Mouse (Mus musculus): ENCODE data around the gene Yeats2. TPM values are rescaled to one million over a fixed set of nuclear protein-coding genes. Genes with fewer than 3 reads are reported as not detected.

Gene Yeats2
- polyA plus RNA-seq, 1 experiment: 6.4 TPM

DNA sequence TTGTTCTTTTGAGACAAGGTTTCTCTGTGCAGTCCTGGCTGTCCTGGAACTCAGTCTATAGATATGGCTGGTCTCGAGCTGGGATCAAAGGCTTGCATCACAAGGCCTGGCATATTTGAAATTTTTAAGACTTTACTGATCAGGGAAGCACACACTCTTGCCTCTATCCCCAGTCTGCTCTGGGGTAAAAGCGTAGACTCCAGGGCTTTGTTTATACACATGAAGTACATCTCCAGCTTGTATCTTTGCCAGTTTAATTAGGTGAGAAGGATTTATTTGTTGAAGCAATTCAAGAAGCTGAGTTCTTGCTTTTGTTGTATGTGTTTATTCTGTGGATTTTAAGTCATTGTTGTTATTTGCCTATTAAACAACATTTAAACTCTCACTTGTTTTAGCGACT is 12.9 kb downstream of the Yeats2 start:
- H3K36me3 ChIP-seq (ENCODE audit: control insufficient read depth, insufficient read depth): peaks cover 20% of the 10 kb centered on the region
- peaks cover 28% of the 10 kb centered on the region for H3K79me2 ChIP-seq (ENCODE audit: control insufficient read depth, insufficient read depth)
- no peak overlapping the region for H3ac ChIP-seq (ENCODE audit: control insufficient read depth, insufficient read length)
- TF ChIP-seq SRF (IDR thresholded peaks at IDR 0.05; ENCODE audit: control insufficient read depth, insufficient read length, low read depth): no peak
- TF ChIP-seq CEBPB (IDR thresholded peaks at IDR 0.05; ENCODE audit: insufficient read depth, poor library complexity, severe bottlenecking): no peak
- no peak for TF ChIP-seq E2F4 (IDR thresholded peaks at IDR 0.05; ENCODE audit: insufficient read depth)
- no peak for TF ChIP-seq MAX (IDR thresholded peaks at IDR 0.05; ENCODE audit: low read depth)
- TF ChIP-seq MYOG (IDR thresholded peaks at IDR 0.05; ENCODE audit: control insufficient read depth in 1 of 3, insufficient read depth in 1 of 3, insufficient read length in 2 of 3, low read depth in 2 of 3): no peak
- TF ChIP-seq POLR2AphosphoS2 (IDR thresholded peaks at IDR 0.05; ENCODE audit: insufficient read length, low read depth): no peak
- no peak for TF ChIP-seq POLR2A (IDR thresholded peaks at IDR 0.05; ENCODE audit: insufficient read length, low read depth)
- TF ChIP-seq REST (IDR thresholded peaks at IDR 0.05; ENCODE audit: insufficient read depth, insufficient read length): no peak
- no peak for TF ChIP-seq TCF3 (IDR thresholded peaks at IDR 0.05; ENCODE audit: insufficient read length, low read depth)
- TF ChIP-seq TCF12 (IDR thresholded peaks at IDR 0.05; ENCODE audit: insufficient read depth, poor library complexity, severe bottlenecking): no peak
- TF ChIP-seq MYOD1 (IDR thresholded peaks at IDR 0.05; ENCODE audit: control insufficient read depth in 1 of 3, insufficient read length in 2 of 3, low read depth in 2 of 3): no peak
- TF ChIP-seq USF1 (IDR thresholded peaks at IDR 0.05; ENCODE audit: low read depth): no peak
- H3K4me2 ChIP-seq (ENCODE audit: low read depth): no peak overlapping the region
- H3K27me3 ChIP-seq (ENCODE audit: control insufficient read depth, insufficient read depth, insufficient read length): no peaks in the 10 kb centered on the region
- no peak overlapping the region for H3K4me3 ChIP-seq

GRCm38 (mm10) chr16:20160130-20160529 is 19.3 kb downstream of the Yeats2 start:
- no peaks in the 10 kb centered on the region for H3K27me3 ChIP-seq (ENCODE audit: control insufficient read depth, insufficient read depth, insufficient read length)
- H3K4me2 ChIP-seq (ENCODE audit: low read depth): no peak overlapping the region
- TF ChIP-seq MYOD1 (IDR thresholded peaks at IDR 0.05; ENCODE audit: control insufficient read depth in 1 of 3, insufficient read length in 2 of 3, low read depth in 2 of 3) (no peak), TCF12 (IDR thresholded peaks at IDR 0.05; ENCODE audit: insufficient read depth, poor library complexity, severe bottlenecking) (no peak), CEBPB (IDR thresholded peaks at IDR 0.05; ENCODE audit: insufficient read depth, poor library complexity, severe bottlenecking) (no peak), USF1 (IDR thresholded peaks at IDR 0.05; ENCODE audit: low read depth) (no peak), POLR2A (IDR thresholded peaks at IDR 0.05; ENCODE audit: insufficient read length, low read depth) (no peak), MAX (IDR thresholded peaks at IDR 0.05; ENCODE audit: low read depth) (no peak), REST (IDR thresholded peaks at IDR 0.05; ENCODE audit: insufficient read depth, insufficient read length) (no peak)
- H3K4me3 ChIP-seq: no peak overlapping the region
- H3K36me3 ChIP-seq (ENCODE audit: control insufficient read depth, insufficient read depth): peaks cover 47% of the 10 kb centered on the region
- H3ac ChIP-seq (ENCODE audit: control insufficient read depth, insufficient read length): no peak overlapping the region
- no peaks in the 10 kb centered on the region for H3K79me2 ChIP-seq (ENCODE audit: control insufficient read depth, insufficient read depth)

- TF ChIP-seq E2F4 (IDR thresholded peaks at IDR 0.05; ENCODE audit: insufficient read depth) (no peak), USF1 (IDR thresholded peaks at IDR 0.05; ENCODE audit: low read depth) (no peak), POLR2A (IDR thresholded peaks at IDR 0.05; ENCODE audit: insufficient read length, low read depth) (no peak), TCF12 (IDR thresholded peaks at IDR 0.05; ENCODE audit: insufficient read depth, poor library complexity, severe bottlenecking) (no peak), MYOG (IDR thresholded peaks at IDR 0.05; ENCODE audit: control insufficient read depth in 1 of 3, insufficient read depth in 1 of 3, insufficient read length in 2 of 3, low read depth in 2 of 3) (no peak), CEBPB (IDR thresholded peaks at IDR 0.05; ENCODE audit: insufficient read depth, poor library complexity, severe bottlenecking) (no peak), TCF3 (IDR thresholded peaks at IDR 0.05; ENCODE audit: insufficient read length, low read depth) (no peak), MAX (IDR thresholded peaks at IDR 0.05; ENCODE audit: low read depth) (no peak), POLR2AphosphoS2 (IDR thresholded peaks at IDR 0.05; ENCODE audit: insufficient read length, low read depth) (no peak), SRF (IDR thresholded peaks at IDR 0.05; ENCODE audit: control insufficient read depth, insufficient read length, low read depth) (no peak), REST (IDR thresholded peaks at IDR 0.05; ENCODE audit: insufficient read depth, insufficient read length) (no peak), MYOD1 (IDR thresholded peaks at IDR 0.05; ENCODE audit: control insufficient read depth in 1 of 3, insufficient read length in 2 of 3, low read depth in 2 of 3) (no peak)
These were observed 28.2 kb downstream of the Yeats2 start for GRCm38 (mm10) chr16:20169071-20169470.

GRCm38 (mm10) chr16:20169471-20170106 is 28.7 kb downstream of the Yeats2 start:
- TF ChIP-seq REST (IDR thresholded peaks at IDR 0.05; ENCODE audit: insufficient read depth, insufficient read length): no peak
- TF ChIP-seq CEBPB (IDR thresholded peaks at IDR 0.05; ENCODE audit: insufficient read depth, poor library complexity, severe bottlenecking): no peak
- TF ChIP-seq USF1 (IDR thresholded peaks at IDR 0.05; ENCODE audit: low read depth): no peak
- TF ChIP-seq TCF3 (IDR thresholded peaks at IDR 0.05; ENCODE audit: insufficient read length, low read depth): no peak
- TF ChIP-seq E2F4 (IDR thresholded peaks at IDR 0.05; ENCODE audit: insufficient read depth): no peak
- no peak for TF ChIP-seq POLR2A (IDR thresholded peaks at IDR 0.05; ENCODE audit: insufficient read length, low read depth)
- no peak for TF ChIP-seq POLR2AphosphoS2 (IDR thresholded peaks at IDR 0.05; ENCODE audit: insufficient read length, low read depth)
- no peak for TF ChIP-seq MYOG (IDR thresholded peaks at IDR 0.05; ENCODE audit: control insufficient read depth in 1 of 3, insufficient read depth in 1 of 3, insufficient read length in 2 of 3, low read depth in 2 of 3)
- no peak for TF ChIP-seq TCF12 (IDR thresholded peaks at IDR 0.05; ENCODE audit: insufficient read depth, poor library complexity, severe bottlenecking)
- no peak for TF ChIP-seq MAX (IDR thresholded peaks at IDR 0.05; ENCODE audit: low read depth)
- no peak for TF ChIP-seq MYOD1 (IDR thresholded peaks at IDR 0.05; ENCODE audit: control insufficient read depth in 1 of 3, insufficient read length in 2 of 3, low read depth in 2 of 3)
- TF ChIP-seq SRF (IDR thresholded peaks at IDR 0.05; ENCODE audit: control insufficient read depth, insufficient read length, low read depth): no peak
- Histone ChIP-seq H3K27me3 (ENCODE audit: control insufficient read depth, insufficient read depth, insufficient read length) (no peaks in the 10 kb centered on the region), H3K79me2 (ENCODE audit: control insufficient read depth, insufficient read depth) (no peaks in the 10 kb centered on the region), H3ac (ENCODE audit: control insufficient read depth, insufficient read length) (no peak overlapping the region), H3K4me2 (ENCODE audit: low read depth) (no peak overlapping the region), H3K36me3 (ENCODE audit: control insufficient read depth, insufficient read depth) (peaks cover 43% of the 10 kb centered on the region), H3K4me3 (no peak overlapping the region)

More at GRCm38 (mm10) chr16:20169071-20169470, 28.2 kb downstream of the Yeats2 start:
- H3K4me2 ChIP-seq (ENCODE audit: low read depth): no peak overlapping the region
- no peaks in the 10 kb centered on the region for H3K27me3 ChIP-seq (ENCODE audit: control insufficient read depth, insufficient read depth, insufficient read length)
- peaks cover 44% of the 10 kb centered on the region for H3K36me3 ChIP-seq (ENCODE audit: control insufficient read depth, insufficient read depth)
- no peak overlapping the region for H3K4me3 ChIP-seq
- no peak overlapping the region for H3ac ChIP-seq (ENCODE audit: control insufficient read depth, insufficient read length)
- no peaks in the 10 kb centered on the region for H3K79me2 ChIP-seq (ENCODE audit: control insufficient read depth, insufficient read depth)
